Mouse (Mus musculus) CH12.LX (cell line): Measurements from ENCODE around the gene Sephs2. TPM values are rescaled to one million over a fixed set of nuclear protein-coding genes. Genes with fewer than 3 reads are reported as not detected.

ENCODE experiments used
- DNase-seq: peaks from one replicate; pipeline ENCODE4 v3.0.0-alpha.2; 2013; ENCODE audit errors: extremely low read depth
- H3K27ac ChIP-seq: 2 replicates; pipeline ENCODE4 v1.5.1; 2012; ENCODE audit warnings: low read depth, mild to moderate bottlenecking, control low read depth, moderate library complexity; ENCODE audit not compliant: insufficient read depth
- H3K27me3 ChIP-seq: replicated peaks from 2 replicates; pipeline ENCODE3; 2012; ENCODE audit warnings: inconsistent platforms
- H3K36me3 ChIP-seq, 2 experiments: replicated peaks in 1 of 2; 2 replicates each; pipeline versions ENCODE3 to v1.6.1; 2012; ENCODE audit warnings: inconsistent platforms in 1 of 2, low read length in 1 of 2, mild to moderate bottlenecking in 1 of 2, mixed read lengths in 1 of 2, moderate library complexity in 1 of 2; ENCODE audit not compliant: control insufficient read depth in 1 of 2, insufficient read depth in 1 of 2
- H3K4me1 ChIP-seq, 2 experiments: 2 replicates each; pipeline ENCODE4 v1.6.1; 2012; ENCODE audit warnings: inconsistent platforms in 1 of 2, moderate library complexity in 1 of 2; ENCODE audit not compliant: insufficient read depth in 2 of 2, control insufficient read depth in 1 of 2
- H3K4me2 ChIP-seq: 2 replicates; pipeline ENCODE4 v1.6.1; 2012; ENCODE audit warnings: low read depth, mild to moderate bottlenecking, control low read depth; ENCODE audit not compliant: poor library complexity, insufficient read depth, severe bottlenecking
- H3K4me3 ChIP-seq, 3 experiments: fragments of 150-350 bp in 1 of 3; sonication (generic) in 1 of 3; replicated peaks in 1 of 3; 2 replicates each; pipeline versions ENCODE3 to v1.5.1; 2011 to 2012; ENCODE audit warnings: low read depth in 2 of 3, low read length in 2 of 3, mild to moderate bottlenecking in 2 of 3, moderate library complexity in 2 of 3, control low read depth in 1 of 3, improper control_type of control experiment in 1 of 3, inconsistent platforms in 1 of 3, mixed read lengths in 1 of 3; ENCODE audit not compliant: poor library complexity in 1 of 3
- H3K79me2 ChIP-seq: replicated peaks from 2 replicates; pipeline ENCODE4 v1.6.1; 2012; ENCODE audit warnings: mild to moderate bottlenecking, moderate library complexity; ENCODE audit not compliant: control insufficient read depth, poor library complexity, insufficient read depth, severe bottlenecking; ENCODE audit errors: extremely low read depth
- H3K9ac ChIP-seq: 2 replicates; pipeline ENCODE4 v1.6.1; 2012; ENCODE audit warnings: low read depth, mild to moderate bottlenecking, control low read depth, moderate library complexity; ENCODE audit not compliant: insufficient read depth
- H3K9me3 ChIP-seq: replicated peaks from 2 replicates; pipeline ENCODE3; 2012; ENCODE audit warnings: low read length, inconsistent platforms, mixed read lengths
- BHLHE40 ChIP-seq: IDR thresholded peaks from 2 replicates; pipeline ENCODE4 v1.6.1; 2011; ENCODE audit warnings: mild to moderate bottlenecking, low read depth, low read length, improper control_type of control experiment
- CHD1 ChIP-seq: IDR thresholded peaks from 2 replicates; pipeline ENCODE4 v1.6.1; 2012; ENCODE audit warnings: low read depth, low read length, improper control_type of control experiment, inconsistent platforms
- CTCF ChIP-seq, 2 experiments: IDR thresholded peaks in 1 of 2; conservative IDR thresholded peaks in 1 of 2; 2 replicates each; pipeline ENCODE4 v1.5.1; 2011 to 2012; ENCODE audit warnings: low read depth in 2 of 2, low read length in 2 of 2, improper control_type of control experiment in 1 of 2, inconsistent platforms in 1 of 2, mild to moderate bottlenecking in 1 of 2, moderate library complexity in 1 of 2
- ELF1 ChIP-seq: IDR thresholded peaks from 2 replicates; pipeline ENCODE4 v1.6.1; 2014; ENCODE audit warnings: low read depth, mild to moderate bottlenecking, inconsistent platforms, low read length, improper control_type of control experiment
- ETS1 ChIP-seq: conservative IDR thresholded peaks from 2 replicates; pipeline ENCODE4 v1.6.1; 2012; ENCODE audit warnings: low read depth, mild to moderate bottlenecking, inconsistent platforms, low read length, improper control_type of control experiment, moderate library complexity
- HCFC1 ChIP-seq: IDR thresholded peaks from 2 replicates; pipeline ENCODE4 v1.6.1; 2012; ENCODE audit warnings: low read depth, mild to moderate bottlenecking, inconsistent platforms, low read length, improper control_type of control experiment
- IRF4 ChIP-seq: IDR thresholded peaks from 2 replicates; pipeline ENCODE4 v1.6.1; 2014; ENCODE audit warnings: low read depth, mild to moderate bottlenecking, inconsistent platforms, low read length, improper control_type of control experiment
- JUND ChIP-seq: conservative IDR thresholded peaks from 2 replicates; pipeline ENCODE4 v1.6.1; 2011; ENCODE audit warnings: low read depth, low read length, improper control_type of control experiment
- KAT2A ChIP-seq: IDR thresholded peaks from 2 replicates; pipeline ENCODE4 v1.6.1; 2012; ENCODE audit warnings: low read length, improper control_type of control experiment, inconsistent platforms; ENCODE audit not compliant: insufficient replicate concordance
- MAX ChIP-seq: IDR thresholded peaks from 2 replicates; pipeline ENCODE4 v1.6.1; 2011; ENCODE audit warnings: low read length, improper control_type of control experiment
- MAZ ChIP-seq: IDR thresholded peaks from 2 replicates; pipeline ENCODE4 v1.6.1; 2012; ENCODE audit warnings: low read depth, mild to moderate bottlenecking, inconsistent platforms, low read length, improper control_type of control experiment, moderate library complexity
- MEF2A ChIP-seq: IDR thresholded peaks from 2 replicates; pipeline ENCODE4 v1.6.1; 2014; ENCODE audit warnings: low read depth, mild to moderate bottlenecking, inconsistent platforms, low read length, improper control_type of control experiment, borderline replicate concordance
- MXI1 ChIP-seq: IDR thresholded peaks from 2 replicates; pipeline ENCODE4 v1.6.1; 2011; ENCODE audit warnings: mild to moderate bottlenecking, low read depth, low read length, improper control_type of control experiment
- MYC ChIP-seq: IDR thresholded peaks from 2 replicates; pipeline ENCODE4 v1.6.1; 2011; ENCODE audit warnings: low read depth, mild to moderate bottlenecking, improper control_type of control experiment, low read length
- NELFE ChIP-seq: IDR thresholded peaks from 2 replicates; pipeline ENCODE4 v1.6.1; 2011; ENCODE audit warnings: low read depth, low read length, improper control_type of control experiment
- NRF1 ChIP-seq: IDR thresholded peaks from 2 replicates; pipeline ENCODE4 v1.6.1; 2014; ENCODE audit warnings: low read depth, mild to moderate bottlenecking, inconsistent platforms, low read length, improper control_type of control experiment, moderate library complexity
- POLR2A ChIP-seq: IDR thresholded peaks from 2 replicates; pipeline ENCODE4 v1.6.1; 2011; ENCODE audit warnings: low read depth, mild to moderate bottlenecking, improper control_type of control experiment, low read length
- POLR2AphosphoS2 ChIP-seq: IDR thresholded peaks from 2 replicates; pipeline ENCODE4 v1.6.1; 2011; ENCODE audit warnings: low read depth, low read length, improper control_type of control experiment
- RAD21 ChIP-seq: IDR thresholded peaks from 2 replicates; pipeline ENCODE4 v1.6.1; 2011; ENCODE audit warnings: low read depth, mild to moderate bottlenecking, low read length, improper control_type of control experiment, moderate library complexity
- SIN3A ChIP-seq: IDR thresholded peaks from 2 replicates; pipeline ENCODE4 v1.6.1; 2012; ENCODE audit warnings: low read length, improper control_type of control experiment, inconsistent platforms
- TBP ChIP-seq: conservative IDR thresholded peaks from 2 replicates; pipeline ENCODE4 v1.6.1; 2011; ENCODE audit warnings: low read depth, low read length, improper control_type of control experiment
- TCF12 ChIP-seq: IDR thresholded peaks from 2 replicates; pipeline ENCODE4 v1.6.1; 2014; ENCODE audit warnings: low read depth, mild to moderate bottlenecking, inconsistent platforms, low read length, improper control_type of control experiment
- UBTF ChIP-seq: IDR thresholded peaks from 2 replicates; pipeline ENCODE4 v1.6.1; 2012; ENCODE audit warnings: low read depth, mild to moderate bottlenecking, inconsistent platforms, low read length, improper control_type of control experiment, moderate library complexity
- ZC3H11A ChIP-seq: IDR thresholded peaks from 2 replicates; pipeline ENCODE4 v1.6.1; 2012; ENCODE audit warnings: low read depth, mild to moderate bottlenecking, inconsistent platforms, low read length, improper control_type of control experiment
- ZKSCAN1 ChIP-seq: IDR thresholded peaks from 2 replicates; pipeline ENCODE4 v1.6.1; 2012; ENCODE audit warnings: low read depth, inconsistent platforms, low read length, improper control_type of control experiment, borderline replicate concordance
- ZMIZ1 ChIP-seq: IDR thresholded peaks from 2 replicates; pipeline ENCODE4 v1.6.1; 2012; ENCODE audit warnings: low read depth, mild to moderate bottlenecking, inconsistent platforms, low read length, improper control_type of control experiment
- ZNF384 ChIP-seq: IDR thresholded peaks from 2 replicates; pipeline ENCODE4 v1.6.1; 2012; ENCODE audit warnings: low read depth, low read length, improper control_type of control experiment, inconsistent platforms
- dilution Hi-C: fragments of 300-500 bp; cut with MboI; formaldehyde crosslinking; loops from 2 replicates; pipeline ENCODE4 v1.14.3; 2020; ENCODE audit warnings: low sequenced_read_pairs; ENCODE audit not compliant: extremely low pct_unique_long_range_greater_than_20kb, extremely low pct_ligation_motif_present
- in situ Hi-C: fragments of 300-500 bp; cut with MboI; formaldehyde crosslinking; loops from 3 replicates; pipeline ENCODE4 v1.14.3; 2019; ENCODE audit warnings: low sequenced_read_pairs, low pct_ligation_motif_present, low pct_unique_long_range_greater_than_20kb, mixed read lengths
- polyA plus RNA-seq: library from polyadenylated mRNA; unstranded; fragments of >175 nt; gene quantifications from 2 replicates; pipeline ENCODE4 v1.2.1, GENCODE M21; 2012; ENCODE audit warnings: low read depth; ENCODE audit not compliant: insufficient read length
- total RNA-seq, 2 experiments: library from RNA; depleted of rRNA; stranded (reverse); fragments of 300-350 nt in 1 of 2; fragments of >200 nt in 1 of 2; gene quantifications; 2 replicates each; pipeline ENCODE4 v1.2.3; 2012 to 2014

Gene Sephs2
- total and polyA plus RNA-seq, 3 experiments, result 159 to 209 (median 203) TPM

GRCm38 (mm10) chr7:127244658-127245510 lies 29.0 kb downstream of the Sephs2 start:
- dilution Hi-C loops, result no loop called here
- TF ChIP-seq ETS1, result no peak
- TF ChIP-seq UBTF, result no peak
- TF ChIP-seq ZKSCAN1, result no peak
- TF ChIP-seq BHLHE40, result no peak
- TF ChIP-seq MAZ, result no peak
- TF ChIP-seq MEF2A, result no peak
- no peak for TF ChIP-seq IRF4
- TF ChIP-seq NELFE, result no peak
- no peak for TF ChIP-seq SIN3A
- no peak for TF ChIP-seq MYC

GRCm38 (mm10) chr7:127243870-127244657 lies 29.8 kb downstream of the Sephs2 start, which contains the start of gene Zfp771:
Gene Zfp771, plus strand, starts transcription at chr7:127244274.
- peak within 1 kb of the TSS; percentile 76 to 90 (median 82) for H3K4me3 ChIP-seq
- TF ChIP-seq ZC3H11A (no peak), JUND (no peak), NRF1 (no peak), KAT2A (no peak), CHD1 (no peak; the same call in 1 of the 2 replicates), SIN3A (peak; percentile 66; the same call in 1 of the 2 replicates), TCF12 (peak; percentile 81), TBP (peak; percentile 79), CTCF (conservative IDR thresholded peaks at IDR 0.05 in 1 of 2, IDR thresholded peaks at IDR 0.05 in 1 of 2; ENCODE audit: low read depth in 2 of 2, low read length in 2 of 2) (peak in 1 of 2 experiments; percentile 11; a peak in 1 of 4 replicates), MAX (peak; percentile 48), BHLHE40 (peak; percentile 16), IRF4 (peak; percentile 42), MXI1 (peak; percentile 89), MYC (peak; percentile 56), HCFC1 (peak; percentile 59), NELFE (peak; percentile 94), POLR2A (peak; percentile 98), ZMIZ1 (peak; percentile 82), ELF1 (peak; percentile 57; the same call in 1 of the 2 replicates), MAZ (peak; percentile 66; the same call in 1 of the 2 replicates), MEF2A (no peak), ZNF384 (0 out of 2 replicates have a peak, but pooled peaks have one; percentile 2), UBTF (peak; percentile 99), POLR2AphosphoS2 (peak; percentile 62; the same call in 1 of the 2 replicates), RAD21 (no peak)
- DNase-seq, result peak; percentile 96
- H3K9me3 ChIP-seq, result peaks cover 3% of the 10 kb centered on the region
- peaks cover 14 to 42% of the 10 kb centered on the region in 2 experiments for H3K4me1 ChIP-seq
- in situ Hi-C loops, result no loop called here
- peak within 1 kb of the TSS; percentile 64 for H3K4me2 ChIP-seq
- H3K27me3 ChIP-seq, result no peaks in the 10 kb centered on the region
- peaks cover 4% of the 10 kb centered on the region for H3K79me2 ChIP-seq
- H3K27ac ChIP-seq, result peak within 1 kb of the TSS; percentile 88
- H3K36me3 ChIP-seq, result peaks cover 16 to 33% of the 10 kb centered on the region in 2 experiments
- dilution Hi-C loops, result no loop called here
- H3K9ac ChIP-seq, result peak within 1 kb of the TSS; percentile 99

More at GRCm38 (mm10) chr7:127244658-127245510, 29.0 kb downstream of the Sephs2 start:
- Histone ChIP-seq H3K4me2 (peak overlapping the region; percentile 53), H3K27ac (peak overlapping the region; percentile 68), H3K79me2 (peaks cover 4% of the 10 kb centered on the region), H3K9me3 (peaks cover 3% of the 10 kb centered on the region), H3K4me3 (peak overlapping the region; percentile 76 to 90 (median 82)), H3K9ac (peak overlapping the region; percentile 99), H3K36me3 (peaks cover 23 to 41% of the 10 kb centered on the region in 2 experiments), H3K4me1 (peaks cover 14 to 40% of the 10 kb centered on the region in 2 experiments), H3K27me3 (no peaks in the 10 kb centered on the region)
- no peak for DNase-seq
- in situ Hi-C loops, result no loop called here
